Mouse (Mus musculus) forebrain, postnatal 0 days (tissue): Measurements from ENCODE around the gene Ankar. TPM values are rescaled to one million over a fixed set of nuclear protein-coding genes. Genes with fewer than 3 reads are reported as not detected.
A peak's percentile ranks its signal among the peaks of the same experiment; 100 is the strongest.

Experiments used
- ATAC-seq: fragments of 200-750 bp; cut with Nextera tagmentation; 2 replicates; pipeline ENCODE4 v1.8.0; 2017; ENCODE audit warnings: mild to moderate bottlenecking, moderate library complexity
- DNase-seq: peaks from one replicate; pipeline ENCODE4 v3.0.0-alpha.2; 2015
- H3K27ac ChIP-seq: fragments of 300-500 bp; sonication (generic); 2 replicates; pipeline ENCODE4 v1.5.1; 2014; ENCODE audit warnings: low read depth, mild to moderate bottlenecking, antibody characterized with exemption, low read length, moderate library complexity, mixed read lengths
- H3K27me3 ChIP-seq: fragments of 300-500 bp; sonication (generic); 2 replicates; pipeline ENCODE4 v1.6.1; 2014; ENCODE audit warnings: mild to moderate bottlenecking, low read length, mixed read lengths; ENCODE audit not compliant: insufficient read depth
- H3K36me3 ChIP-seq: fragments of 300-500 bp; sonication (generic); 2 replicates; pipeline ENCODE4 v1.6.1; 2014; ENCODE audit warnings: mild to moderate bottlenecking, moderate library complexity; ENCODE audit not compliant: insufficient read depth
- H3K4me1 ChIP-seq: fragments of 300-500 bp; sonication (generic); 2 replicates; pipeline ENCODE4 v1.6.1; 2014; ENCODE audit warnings: antibody characterized with exemption; ENCODE audit not compliant: insufficient read depth
- H3K4me2 ChIP-seq: fragments of 300-500 bp; sonication (generic); 2 replicates; pipeline ENCODE4 v1.6.1; 2014; ENCODE audit warnings: low read depth, mild to moderate bottlenecking, moderate library complexity
- H3K4me3 ChIP-seq: fragments of 300-500 bp; sonication (generic); 2 replicates; pipeline ENCODE4 v1.5.1; 2014; ENCODE audit warnings: low read depth, low read length, mixed read lengths
- H3K9ac ChIP-seq: fragments of 300-500 bp; sonication (generic); 2 replicates; pipeline ENCODE4 v1.6.1; 2014; ENCODE audit warnings: mild to moderate bottlenecking
- H3K9me3 ChIP-seq: fragments of 300-500 bp; sonication (generic); 2 replicates; pipeline ENCODE4 v1.6.1; 2016; ENCODE audit warnings: low read length
- CTCF ChIP-seq: sonication (generic); IDR thresholded peaks from 2 replicates; pipeline ENCODE4 v1.5.1; 2016; ENCODE audit warnings: antibody characterized with exemption, control low read depth, low read depth
- WGBS: fragments of 180-500 bp; shearing (Covaris S2); extraction: QIAGEN DNeasy Blood & Tissue Kit; methylation state at CpG from one replicate; pipeline ENCODE4 v1.1.7; 2014; 5-methylcytosine and 5-hydroxymethylcytosine counted together
- polyA plus RNA-seq: library from polyadenylated mRNA; unstranded; fragments of >200 nt; fragmentation: Nextera tagmentation; extraction: Ambion mirVana; gene quantifications from 2 replicates; pipeline ENCODE4 v1.2.1, GENCODE M21; 2015
- total RNA-seq: library from RNA; depleted of rRNA; stranded (reverse); fragments of >200 nt; gene quantifications from 2 replicates; pipeline ENCODE4 v1.2.3, GENCODE M21; 2014; rRNA removed

Ankar gene
- total and polyA plus RNA-seq, 2 experiments from 2014 or later, result not detected

DNA sequence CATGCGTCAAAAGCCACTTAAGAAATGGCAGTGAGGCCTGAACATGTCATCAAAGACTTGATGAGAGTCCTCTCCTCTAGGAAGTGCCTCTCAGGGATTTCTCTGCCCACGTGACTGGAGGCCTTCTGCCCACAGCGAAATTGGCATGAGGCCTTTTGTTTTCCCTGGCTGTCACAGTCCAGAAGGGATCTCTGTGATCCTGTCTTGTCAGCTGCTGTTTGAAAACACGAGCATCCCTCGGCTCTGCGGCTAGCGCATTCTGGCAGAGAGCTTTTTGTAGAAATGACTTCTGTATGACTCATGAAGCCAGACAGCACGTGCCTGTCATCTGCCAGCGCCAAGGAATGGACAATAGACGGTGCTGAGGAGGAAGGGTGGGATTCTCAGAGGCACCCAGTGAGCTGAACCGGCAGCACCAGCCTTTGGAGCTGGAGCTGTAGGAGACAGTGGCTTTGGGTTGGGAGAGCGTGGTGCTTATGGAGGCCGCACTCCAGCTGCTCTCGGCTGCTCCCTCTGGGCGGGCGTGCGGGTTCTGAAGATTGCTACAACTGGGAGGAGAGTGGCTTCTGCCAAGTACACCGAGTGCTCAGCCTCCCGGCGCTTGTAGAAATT is 106.9 kb downstream of the Ankar start:
- Histone ChIP-seq H3K36me3 (peaks cover 68% of the 10 kb centered on the region), H3K4me2 (no peak overlapping the region), H3K4me1 (peaks cover 4% of the 10 kb centered on the region; the same call in 1 of the 2 replicates), H3K4me3 (no peak overlapping the region), H3K27me3 (no peaks in the 10 kb centered on the region), H3K9ac (no peak overlapping the region), H3K9me3 (no peaks in the 10 kb centered on the region), H3K27ac (0 out of 2 replicates have a peak overlapping the region, but pooled peaks have one; percentile 57)
- peak; percentile 83 for ATAC-seq
- 50% methylated on average over 20 of the region's 20 CpGs for WGBS
- peak; percentile 58 for DNase-seq
- TF ChIP-seq CTCF, result 0 out of 2 replicates have a peak, but pooled peaks have one; percentile 14

Other genes starting within 250 kb of the Ankar start
- 31.2 and 33.2 TPM in 2 replicates for gene March4, start 163.6 kb downstream of the Ankar start, total RNA-seq
- 6.5 and 9.4 TPM in 2 replicates for gene March4, start 163.6 kb downstream of the Ankar start, polyA plus RNA-seq
- gene Smarcal1, start 117.3 kb downstream of the Ankar start, total RNA-seq, result 40.9 and 43.7 TPM in 2 replicates
- gene Smarcal1, start 117.3 kb downstream of the Ankar start, polyA plus RNA-seq, result 16.2 and 19.0 TPM in 2 replicates
- 598 and 928 TPM in 2 replicates for gene Rpl37a, start 10.7 kb upstream of the Ankar start, total RNA-seq
- 1,180 and 1,503 TPM in 2 replicates for gene Rpl37a, start 10.7 kb upstream of the Ankar start, polyA plus RNA-seq
- 311 and 330 TPM in 2 replicates for gene Igfbp2, start 123.9 kb upstream of the Ankar start, total RNA-seq
- gene Igfbp2, start 123.9 kb upstream of the Ankar start, polyA plus RNA-seq, result 341 and 409 TPM in 2 replicates
- 68.2 and 104 TPM in 2 replicates for gene Igfbp5, start 174.3 kb upstream of the Ankar start, total RNA-seq
- 26.1 and 36.2 TPM in 2 replicates for gene Igfbp5, start 174.3 kb upstream of the Ankar start, polyA plus RNA-seq